Mouse (Mus musculus) ES-E14 (cell line): ENCODE measurements at regions not wholly inside any gene's neighbourhood (a gene's known extent, or its start where the extent isn't known, plus 50 kb on each side); places are given as distances from the start of the nearest gene placed in this dataset.

Source experiments
- CHD2 ChIP-seq: IDR thresholded peaks from 2 replicates; pipeline ENCODE4 v1.6.1; 2014; ENCODE audit warnings: mild to moderate bottlenecking, low read depth, low read length, inconsistent platforms
- MAFK ChIP-seq: IDR thresholded peaks from 2 replicates; pipeline ENCODE4 v1.6.1; 2014; ENCODE audit warnings: mild to moderate bottlenecking, low read depth, low read length, inconsistent platforms; ENCODE audit not compliant: insufficient read depth
- ZC3H11A ChIP-seq: IDR thresholded peaks from 2 replicates; pipeline ENCODE4 v1.6.1; 2012; ENCODE audit warnings: low read depth, mild to moderate bottlenecking, inconsistent platforms, low read length, borderline replicate concordance

DNA sequence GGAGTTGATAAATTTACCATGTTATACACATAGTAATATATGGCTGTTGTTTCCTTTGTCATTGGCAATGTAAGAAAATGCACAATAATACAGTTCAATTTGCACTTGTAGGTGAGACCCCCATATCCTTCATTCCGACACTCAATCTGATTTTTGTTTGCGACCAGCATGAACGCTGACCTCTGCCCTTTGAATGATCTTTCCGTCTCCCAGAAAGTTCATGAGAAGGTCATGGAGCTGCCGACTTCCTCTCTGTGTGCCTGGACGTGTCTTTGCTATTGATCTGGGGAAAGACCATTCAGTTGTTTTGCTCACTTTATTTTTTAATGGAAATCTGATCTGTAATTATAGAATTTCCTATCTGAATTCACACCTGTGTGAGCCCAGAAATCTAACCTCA, 264.0 kb downstream of the Mtx2 start:
- TF ChIP-seq CHD2 (no peak), MAFK (no peak), ZC3H11A (no peak)
